Mouse (Mus musculus): ENCODE measurements at regions not wholly inside any gene's neighbourhood (a gene's known extent, or its start where the extent isn't known, plus 50 kb on each side); places are given as distances from the start of the nearest gene placed in this dataset.
A peak's percentile ranks its signal among the peaks of the same experiment; 100 is the strongest.

DNA sequence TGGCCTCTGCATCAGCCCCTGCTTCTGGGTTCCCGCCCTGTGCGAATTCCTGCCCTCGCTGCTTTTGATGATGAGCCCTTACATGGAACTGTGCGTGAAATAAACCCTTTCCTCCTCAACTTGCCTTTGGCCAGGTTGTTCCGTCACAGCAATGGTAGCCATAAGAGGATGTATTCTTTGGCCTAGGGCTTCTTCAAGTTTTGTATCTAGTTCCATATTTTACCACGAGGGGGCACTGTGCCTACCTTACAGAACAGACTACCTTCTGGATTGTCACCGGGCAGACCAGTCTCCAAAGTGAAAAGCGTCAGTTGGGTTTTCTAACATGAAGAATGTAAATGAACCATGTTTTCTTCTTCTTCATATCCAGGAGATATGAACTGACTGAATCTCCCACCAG, 58.7 kb upstream of the Prkcq start:
- no peaks in the 10 kb centered on the region for H3K9me3 ChIP-seq (ENCODE audit: control insufficient read depth, insufficient read depth, low read depth, low read length)
- DNase-seq (ENCODE audit: low read depth, low spot score), result peak; percentile 51
- H3K36me3 ChIP-seq (ENCODE audit: control insufficient read depth, insufficient read depth, low read length, poor library complexity, severe bottlenecking), result no peaks in the 10 kb centered on the region
- no peak overlapping the region for H3K4me3 ChIP-seq (ENCODE audit: insufficient read depth in 1 of 2, low read depth in 1 of 2, low read length in 2 of 2, poor library complexity in 1 of 2, severe bottlenecking in 1 of 2)
- in situ Hi-C loops (cut with MboI; ENCODE audit: low sequenced_read_pairs in 2 of 2, unreplicated experiment in 2 of 2), result loop anchor here in 1 of 2 experiments (10.0 kb wide), 1 partner anchor 172 kb away; no protein-coding TSS in a partner anchor
- no peak overlapping the region for H3K9ac ChIP-seq (ENCODE audit: insufficient read depth, low read depth, low read length, poor library complexity, severe bottlenecking)
- TF ChIP-seq ZC3H11A (IDR thresholded peaks at IDR 0.05; ENCODE audit: borderline replicate concordance, low read depth, low read length) (no peak), HCFC1 (IDR thresholded peaks at IDR 0.05; ENCODE audit: borderline replicate concordance, insufficient read depth, low read length) (no peak), CHD2 (IDR thresholded peaks at IDR 0.05; ENCODE audit: low read depth, low read length) (no peak), MAFK (IDR thresholded peaks at IDR 0.05; ENCODE audit: insufficient read depth, low read depth, low read length) (no peak), ZNF384 (IDR thresholded peaks at IDR 0.05; ENCODE audit: low read depth, low read length) (no peak)
- H3K4me1 ChIP-seq (ENCODE audit: control insufficient read depth in 2 of 2, insufficient read depth in 2 of 2, low read length in 2 of 2, poor library complexity in 1 of 2), result no peaks in the 10 kb centered on the region
- H3K27ac ChIP-seq (ENCODE audit: insufficient read depth, low read depth, low read length, poor library complexity, severe bottlenecking), result no peak overlapping the region

GRCm38 (mm10) chr2:11118625-11119024, 53.3 kb upstream of the Prkcq start:
- H3K27ac ChIP-seq (ENCODE audit: insufficient read depth, low read depth, low read length, poor library complexity, severe bottlenecking), result no peak overlapping the region
- DNase-seq (ENCODE audit: low read depth, low spot score), result no peak
- in situ Hi-C loops (cut with MboI; ENCODE audit: low sequenced_read_pairs in 2 of 2, unreplicated experiment in 2 of 2), result loop anchor here in 1 of 2 experiments (10.0 kb wide), 1 partner anchor 166 kb away; no protein-coding TSS in a partner anchor

DNA sequence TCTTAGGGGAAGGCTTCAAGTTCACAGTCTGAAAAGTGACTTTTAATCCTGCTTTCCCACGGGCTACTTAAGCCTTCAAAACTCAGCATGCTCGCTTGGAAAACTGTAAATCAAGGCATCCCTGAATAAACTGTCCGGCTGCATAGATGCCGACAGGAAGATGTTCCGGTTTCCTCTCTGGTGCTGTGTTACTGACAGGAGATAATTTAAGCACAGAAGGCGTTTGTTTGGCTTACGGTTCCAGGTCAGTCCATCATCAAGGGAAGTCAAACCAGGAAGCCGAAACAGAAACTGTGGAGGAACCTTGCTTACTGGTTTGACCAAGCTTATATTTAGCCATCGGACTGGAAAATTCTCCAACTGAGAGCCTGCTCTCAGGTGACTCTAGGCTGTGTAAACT, 52.6 kb upstream of the Prkcq start:
- Histone ChIP-seq H3K9me3 (ENCODE audit: control insufficient read depth, insufficient read depth, low read depth, low read length) (no peaks in the 10 kb centered on the region), H3K27ac (ENCODE audit: insufficient read depth, low read depth, low read length, poor library complexity, severe bottlenecking) (no peak overlapping the region), H3K36me3 (ENCODE audit: control insufficient read depth, insufficient read depth, low read length, poor library complexity, severe bottlenecking) (no peaks in the 10 kb centered on the region), H3K9ac (ENCODE audit: insufficient read depth, low read depth, low read length, poor library complexity, severe bottlenecking) (no peak overlapping the region), H3K4me1 (ENCODE audit: control insufficient read depth in 2 of 2, insufficient read depth in 2 of 2, low read length in 2 of 2, poor library complexity in 1 of 2) (no peaks in the 10 kb centered on the region), H3K4me3 (ENCODE audit: insufficient read depth in 1 of 2, low read depth in 1 of 2, low read length in 2 of 2, poor library complexity in 1 of 2, severe bottlenecking in 1 of 2) (no peak overlapping the region)
- TF ChIP-seq ZC3H11A (IDR thresholded peaks at IDR 0.05; ENCODE audit: borderline replicate concordance, low read depth, low read length), result no peak
- no peak for TF ChIP-seq ZNF384 (IDR thresholded peaks at IDR 0.05; ENCODE audit: low read depth, low read length)
- TF ChIP-seq HCFC1 (IDR thresholded peaks at IDR 0.05; ENCODE audit: borderline replicate concordance, insufficient read depth, low read length), result no peak
- no peak for TF ChIP-seq CHD2 (IDR thresholded peaks at IDR 0.05; ENCODE audit: low read depth, low read length)
- no peak for TF ChIP-seq MAFK (IDR thresholded peaks at IDR 0.05; ENCODE audit: insufficient read depth, low read depth, low read length)
- in situ Hi-C loops (cut with MboI; ENCODE audit: low sequenced_read_pairs in 2 of 2, unreplicated experiment in 2 of 2), result loop anchor here in 1 of 2 experiments (10.0 kb wide), 1 partner anchor 166 kb away; no protein-coding TSS in a partner anchor
- DNase-seq (ENCODE audit: low read depth, low spot score), result no peak

More at GRCm38 (mm10) chr2:11118625-11119024, 53.3 kb upstream of the Prkcq start:
- Histone ChIP-seq H3K4me3 (ENCODE audit: insufficient read depth in 1 of 2, low read depth in 1 of 2, low read length in 2 of 2, poor library complexity in 1 of 2, severe bottlenecking in 1 of 2) (no peak overlapping the region), H3K9me3 (ENCODE audit: control insufficient read depth, insufficient read depth, low read depth, low read length) (no peaks in the 10 kb centered on the region), H3K9ac (ENCODE audit: insufficient read depth, low read depth, low read length, poor library complexity, severe bottlenecking) (no peak overlapping the region), H3K4me1 (ENCODE audit: control insufficient read depth in 2 of 2, insufficient read depth in 2 of 2, low read length in 2 of 2, poor library complexity in 1 of 2) (no peaks in the 10 kb centered on the region), H3K36me3 (ENCODE audit: control insufficient read depth, insufficient read depth, low read length, poor library complexity, severe bottlenecking) (no peaks in the 10 kb centered on the region)
- TF ChIP-seq MAFK (IDR thresholded peaks at IDR 0.05; ENCODE audit: insufficient read depth, low read depth, low read length) (no peak), CHD2 (IDR thresholded peaks at IDR 0.05; ENCODE audit: low read depth, low read length) (no peak)
